Mouse (Mus musculus) MEL (cell line): ENCODE measurements around the gene Negr1.

Source experiments
- CTCF ChIP-seq, 3 experiments: IDR thresholded peaks in 2 of 3; conservative IDR thresholded peaks in 1 of 3; 2 replicates each; pipeline ENCODE4 v1.5.1; 2011 to 2012; ENCODE audit warnings: low read length in 3 of 3, low read depth in 2 of 3, mild to moderate bottlenecking in 2 of 3, improper control_type of control experiment in 1 of 3, inconsistent platforms in 1 of 3, mixed read lengths in 1 of 3, moderate library complexity in 1 of 3; ENCODE audit not compliant: control insufficient read depth in 1 of 3, insufficient read depth in 1 of 3, poor library complexity in 1 of 3, severe bottlenecking in 1 of 3
- EP300 ChIP-seq, 2 experiments: IDR thresholded peaks; 2 replicates each; pipeline ENCODE4 v1.6.1; 2011; ENCODE audit warnings: improper control_type of control experiment in 2 of 2, low read length in 2 of 2, low read depth in 1 of 2, mild to moderate bottlenecking in 1 of 2
- GABPA ChIP-seq: IDR thresholded peaks from 2 replicates; pipeline ENCODE4 v1.6.1; 2012; ENCODE audit warnings: low read depth, mild to moderate bottlenecking, inconsistent platforms, low read length, improper control_type of control experiment, moderate library complexity
- HCFC1 ChIP-seq: IDR thresholded peaks from 2 replicates; pipeline ENCODE4 v1.6.1; 2012; ENCODE audit warnings: low read depth, mild to moderate bottlenecking, inconsistent platforms, low read length, improper control_type of control experiment, moderate library complexity
- POLR2A ChIP-seq, 2 experiments: IDR thresholded peaks; 2 replicates each; pipeline ENCODE4 v1.6.1; 2011 to 2012; ENCODE audit warnings: low read length in 2 of 2, mild to moderate bottlenecking in 2 of 2, control low read depth in 1 of 2, improper control_type of control experiment in 1 of 2, low read depth in 1 of 2, moderate library complexity in 1 of 2; ENCODE audit not compliant: control insufficient read depth in 1 of 2, insufficient read depth in 1 of 2, poor library complexity in 1 of 2
- POLR2AphosphoS2 ChIP-seq: IDR thresholded peaks from 2 replicates; pipeline ENCODE4 v1.6.1; 2011; ENCODE audit warnings: low read length, improper control_type of control experiment
- POLR2AphosphoS5 ChIP-seq: IDR thresholded peaks from 2 replicates; pipeline ENCODE4 v1.6.1; 2012; ENCODE audit warnings: low read depth, borderline replicate concordance, mild to moderate bottlenecking, inconsistent platforms, low read length, moderate library complexity, mixed read lengths
- RAD21 ChIP-seq: IDR thresholded peaks from 2 replicates; pipeline ENCODE4 v1.6.1; 2011; ENCODE audit warnings: mild to moderate bottlenecking, low read depth, low read length, improper control_type of control experiment
- USF1 ChIP-seq: IDR thresholded peaks from 2 replicates; pipeline ENCODE4 v1.6.1; 2014; ENCODE audit warnings: low read depth, mild to moderate bottlenecking, inconsistent platforms, low read length, improper control_type of control experiment, moderate library complexity
- ZNF384 ChIP-seq: IDR thresholded peaks from 2 replicates; pipeline ENCODE4 v1.6.1; 2012; ENCODE audit warnings: low read depth, mild to moderate bottlenecking, inconsistent platforms, low read length, improper control_type of control experiment

GRCm38 (mm10) chr3:156921369-156921768 lies 359.8 kb downstream of the Negr1 start:
- no peak for TF ChIP-seq RAD21
- no peak for TF ChIP-seq CTCF (IDR thresholded peaks at IDR 0.05 in 2 of 3, conservative IDR thresholded peaks at IDR 0.05 in 1 of 3; ENCODE audit: control insufficient read depth in 1 of 3, insufficient read depth in 1 of 3, low read depth in 2 of 3, low read length in 3 of 3, poor library complexity in 1 of 3, severe bottlenecking in 1 of 3)
- TF ChIP-seq POLR2A (IDR thresholded peaks at IDR 0.05; ENCODE audit: control insufficient read depth in 1 of 2, insufficient read depth in 1 of 2, low read depth in 1 of 2, low read length in 2 of 2, poor library complexity in 1 of 2), result no peak
- TF ChIP-seq USF1, result no peak
- TF ChIP-seq EP300 (IDR thresholded peaks at IDR 0.05; ENCODE audit: low read depth in 1 of 2, low read length in 2 of 2), result no peak
- TF ChIP-seq POLR2AphosphoS5, result no peak
- TF ChIP-seq HCFC1, result no peak
- no peak for TF ChIP-seq POLR2AphosphoS2
- TF ChIP-seq ZNF384, result no peak
- no peak for TF ChIP-seq GABPA
